Mouse (Mus musculus): ENCODE data around the gene Ptprd.

GRCm38 (mm10) chr4:77241852-77242455, 969.8 kb downstream of the Ptprd start:
- TF ChIP-seq CTCF (IDR thresholded peaks at IDR 0.05; ENCODE audit: control insufficient read depth, insufficient read depth, low read length) (no peak), POLR2A (IDR thresholded peaks at IDR 0.05; ENCODE audit: borderline replicate concordance, control insufficient read depth, low read depth, low read length) (no peak)
